Mouse (Mus musculus) thymus, postnatal 4 days (tissue): Measurements from ENCODE around the gene Btbd10.

ENCODE experiments used
- DNase-seq: peaks from one replicate; pipeline ENCODE4 v3.0.0; 2021

Btbd10 gene

GRCm38 (mm10) chr7:113294598-113294997, 74.6 kb downstream of the Btbd10 start:
- DNase-seq: no peak

- DNase-seq: no peak
Measured at GRCm38 (mm10) chr7:113292193-113292592, 77.0 kb downstream of the Btbd10 start.

GRCm38 (mm10) chr7:113291741-113292140, 77.5 kb downstream of the Btbd10 start:
- DNase-seq: no peak

GRCm38 (mm10) chr7:113289211-113289610, 80.0 kb downstream of the Btbd10 start:
- no peak for DNase-seq

- DNase-seq: no peak
Measured at GRCm38 (mm10) chr7:113285405-113285804, 83.8 kb downstream of the Btbd10 start.

GRCm38 (mm10) chr7:113279246-113279645, 89.9 kb downstream of the Btbd10 start:
- DNase-seq: no peak

GRCm38 (mm10) chr7:113278493-113278892, 90.7 kb downstream of the Btbd10 start:
- no peak for DNase-seq

- no peak for DNase-seq
Measured at GRCm38 (mm10) chr7:113277245-113277644, 91.9 kb downstream of the Btbd10 start.

GRCm38 (mm10) chr7:113272338-113272997, 96.7 kb downstream of the Btbd10 start:
- DNase-seq: no peak

- no peak for DNase-seq
Measured at GRCm38 (mm10) chr7:113270991-113271390, 98.2 kb downstream of the Btbd10 start.

- no peak for DNase-seq
Measured at GRCm38 (mm10) chr7:113270551-113270950, 98.6 kb downstream of the Btbd10 start.

GRCm38 (mm10) chr7:113269921-113270320, 99.3 kb downstream of the Btbd10 start:
- peak; percentile 67 for DNase-seq

- no peak for DNase-seq
Measured at GRCm38 (mm10) chr7:113269081-113269480, 100.1 kb downstream of the Btbd10 start.

GRCm38 (mm10) chr7:113268287-113268686, 100.9 kb downstream of the Btbd10 start:
- peak; percentile 85 for DNase-seq
